Mouse (Mus musculus) hindbrain, embryonic 12.5 days (tissue): ENCODE data around the gene Best3. TPM values are rescaled to one million over a fixed set of nuclear protein-coding genes. Genes with fewer than 3 reads are reported as not detected.

Experiments used
- ATAC-seq: fragments of 200-750 bp; cut with Nextera tagmentation; 2 replicates; pipeline ENCODE4 v1.8.0; 2017; ENCODE audit warnings: moderate TSS enrichment; ENCODE audit not compliant: low FRiP score
- H3K27ac ChIP-seq: fragments of 300-500 bp; sonication (generic); 2 replicates; pipeline ENCODE4 v1.5.1; 2016; ENCODE audit warnings: mild to moderate bottlenecking
- H3K27me3 ChIP-seq: fragments of 300-500 bp; sonication (generic); 2 replicates; pipeline ENCODE4 v1.6.1; 2016; ENCODE audit warnings: mild to moderate bottlenecking
- H3K36me3 ChIP-seq: fragments of 300-500 bp; sonication (generic); 2 replicates; pipeline ENCODE4 v1.6.1; 2016; ENCODE audit warnings: mild to moderate bottlenecking
- H3K4me1 ChIP-seq: fragments of 300-500 bp; sonication (generic); 2 replicates; pipeline ENCODE4 v1.6.1; 2016
- H3K4me2 ChIP-seq: fragments of 300-500 bp; sonication (generic); replicated peaks from 2 replicates; pipeline ENCODE4 v1.6.1; 2016; ENCODE audit warnings: mild to moderate bottlenecking
- H3K4me3 ChIP-seq: fragments of 300-500 bp; sonication (generic); 2 replicates; pipeline ENCODE4 v1.5.1; 2016; ENCODE audit warnings: mild to moderate bottlenecking
- H3K9ac ChIP-seq: fragments of 300-500 bp; sonication (generic); 2 replicates; pipeline ENCODE4 v1.6.1; 2016; ENCODE audit warnings: mild to moderate bottlenecking, moderate library complexity
- H3K9me3 ChIP-seq: fragments of 300-500 bp; sonication (generic); replicated peaks from 2 replicates; pipeline ENCODE4 v1.6.1; 2016; ENCODE audit warnings: mild to moderate bottlenecking
- WGBS: fragments of 180-500 bp; shearing (Covaris S2); methylation state at CpG from one replicate; pipeline ENCODE4 v1.1.7; 2016; 5-methylcytosine and 5-hydroxymethylcytosine counted together
- polyA plus RNA-seq: library from polyadenylated mRNA; unstranded; fragments of >200 nt; fragmentation: Nextera tagmentation; extraction: Ambion mirVana; gene quantifications from 2 replicates; pipeline ENCODE4 v1.2.1, GENCODE M21; 2016

Best3 gene
- polyA plus RNA-seq, 1 experiment from 2014 or later, result 0.22 TPM

DNA sequence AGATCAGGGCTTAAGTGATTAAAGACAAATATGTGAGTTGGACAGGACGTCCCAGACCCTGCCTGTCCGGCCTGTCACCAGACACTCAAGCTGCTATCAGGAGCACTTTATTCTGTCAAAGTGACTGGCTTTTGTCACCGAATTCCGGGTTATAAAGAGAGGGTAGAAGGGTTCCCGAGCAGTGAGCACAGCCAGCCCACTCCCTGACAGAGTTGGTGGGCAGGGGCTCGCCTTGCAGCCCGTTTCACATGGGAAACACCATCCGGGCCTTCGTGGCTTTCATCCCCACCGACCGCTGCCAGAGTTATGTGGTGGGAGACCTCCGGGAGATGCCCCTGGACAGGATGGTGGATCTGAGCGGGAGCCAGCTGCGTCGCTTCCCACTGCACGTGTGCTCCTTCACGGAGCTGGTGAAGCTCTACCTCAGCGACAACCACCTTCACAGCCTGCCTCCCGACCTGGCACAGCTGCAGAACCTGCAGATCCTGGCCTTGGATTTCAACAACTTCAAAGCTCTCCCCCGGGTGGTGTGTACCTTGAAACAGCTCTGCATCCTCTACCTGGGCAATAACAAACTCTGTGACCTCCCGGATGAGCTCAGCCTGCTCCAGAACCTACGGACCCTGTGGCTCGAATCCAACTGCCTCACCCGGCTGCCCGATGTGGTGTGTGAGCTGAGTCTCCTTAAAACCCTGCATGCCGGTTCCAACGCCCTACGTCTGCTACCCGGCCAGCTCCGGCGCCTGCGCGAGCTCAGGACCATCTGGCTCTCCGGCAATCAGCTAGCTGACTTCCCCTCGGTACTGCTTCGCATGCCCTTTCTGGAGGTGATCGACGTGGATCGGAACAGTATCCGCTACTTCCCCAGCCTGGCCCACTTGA is 59.3 kb downstream of the Best3 start, which contains the start of gene Lrrc10:
TSS of gene Lrrc10 (plus strand) at position 167 of the 882 bp plus-strand sequence.
- H3K4me3 ChIP-seq, result no peak within 1 kb of the TSS
- ATAC-seq, result no peak

GRCm38 (mm10) chr10:117049253-117049652 is 63.1 kb downstream of the Best3 start:
- H3K27me3 ChIP-seq, result no peaks in the 10 kb centered on the region
- H3K9ac ChIP-seq, result no peak overlapping the region
- H3K4me2 ChIP-seq, result no peak overlapping the region
- H3K36me3 ChIP-seq, result peaks cover 54% of the 10 kb centered on the region
- 82% methylated on average over 4 of the region's 4 CpGs for WGBS
- no peak overlapping the region for H3K4me3 ChIP-seq
- no peak for ATAC-seq
- peaks cover 10% of the 10 kb centered on the region for H3K4me1 ChIP-seq
- no peaks in the 10 kb centered on the region for H3K9me3 ChIP-seq
- no peak overlapping the region for H3K27ac ChIP-seq

More for the DNA sequence above, 59.3 kb downstream of the Best3 start, which contains the start of gene Lrrc10:
- peaks cover 10% of the 10 kb centered on the region for H3K4me1 ChIP-seq
- no peaks in the 10 kb centered on the region for H3K27me3 ChIP-seq
- H3K27ac ChIP-seq, result no peak within 1 kb of the TSS
- 38% methylated on average over 40 of the region's 40 CpGs for WGBS
- peak within 1 kb of the TSS; percentile 34 for H3K4me2 ChIP-seq
- no peaks in the 10 kb centered on the region for H3K9me3 ChIP-seq
- H3K9ac ChIP-seq, result peak within 1 kb of the TSS; percentile 24; the same call in 1 of the 2 replicates
- peaks cover 17% of the 10 kb centered on the region for H3K36me3 ChIP-seq

GRCm38 (mm10) chr10:117049961-117050597 is 64.0 kb downstream of the Best3 start:
- H3K4me3 ChIP-seq, result no peak overlapping the region
- peaks cover 10% of the 10 kb centered on the region for H3K4me1 ChIP-seq
- peaks cover 61% of the 10 kb centered on the region for H3K36me3 ChIP-seq
- H3K9me3 ChIP-seq, result no peaks in the 10 kb centered on the region
- no peak overlapping the region for H3K27ac ChIP-seq
- WGBS, result 81% methylated on average over 4 of the region's 4 CpGs
- H3K4me2 ChIP-seq, result no peak overlapping the region
- H3K27me3 ChIP-seq, result no peaks in the 10 kb centered on the region
- ATAC-seq, result no peak
- H3K9ac ChIP-seq, result no peak overlapping the region

- 94% methylated on average over 4 of the region's 4 CpGs for WGBS
- H3K9ac ChIP-seq, result no peak overlapping the region
- ATAC-seq, result no peak
- H3K9me3 ChIP-seq, result no peaks in the 10 kb centered on the region
- peaks cover 95% of the 10 kb centered on the region for H3K36me3 ChIP-seq
- peaks cover 6% of the 10 kb centered on the region; the same call in 1 of the 2 replicates for H3K4me1 ChIP-seq
- no peak overlapping the region for H3K4me3 ChIP-seq
- H3K4me2 ChIP-seq, result no peak overlapping the region
- H3K27ac ChIP-seq, result no peak overlapping the region
- no peaks in the 10 kb centered on the region for H3K27me3 ChIP-seq
These were observed 69.6 kb downstream of the Best3 start for GRCm38 (mm10) chr10:117055668-117056067.

DNA sequence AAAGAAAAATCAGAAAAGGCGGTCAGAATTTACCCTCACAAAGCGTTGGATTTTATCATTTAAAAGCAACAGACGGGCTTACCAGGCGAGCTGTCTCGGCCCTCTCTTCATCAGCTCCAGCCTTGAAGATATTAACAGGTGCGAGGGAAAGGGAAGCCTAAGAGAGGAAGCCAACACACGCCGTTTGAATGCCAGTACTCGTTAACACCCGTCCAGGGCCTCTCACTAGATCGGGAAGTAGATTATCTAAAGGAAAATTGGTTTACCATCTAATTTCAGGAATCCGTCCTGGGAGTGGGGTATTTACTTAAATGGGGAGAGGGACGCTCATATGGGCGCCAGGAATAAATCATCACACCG is 76.8 kb downstream of the Best3 start:
- Histone ChIP-seq H3K27ac (peak overlapping the region; percentile 31; the same call in 1 of the 2 replicates), H3K9ac (peak overlapping the region; percentile 81), H3K36me3 (peaks cover 41% of the 10 kb centered on the region), H3K27me3 (no peaks in the 10 kb centered on the region), H3K4me3 (peak overlapping the region; percentile 88), H3K4me2 (peak overlapping the region; percentile 86), H3K4me1 (peaks cover 12% of the 10 kb centered on the region), H3K9me3 (no peaks in the 10 kb centered on the region)
- WGBS, result 4% methylated on average over 15 of the region's 15 CpGs
- peak; percentile 1; the same call in 1 of the 2 replicates for ATAC-seq

DNA sequence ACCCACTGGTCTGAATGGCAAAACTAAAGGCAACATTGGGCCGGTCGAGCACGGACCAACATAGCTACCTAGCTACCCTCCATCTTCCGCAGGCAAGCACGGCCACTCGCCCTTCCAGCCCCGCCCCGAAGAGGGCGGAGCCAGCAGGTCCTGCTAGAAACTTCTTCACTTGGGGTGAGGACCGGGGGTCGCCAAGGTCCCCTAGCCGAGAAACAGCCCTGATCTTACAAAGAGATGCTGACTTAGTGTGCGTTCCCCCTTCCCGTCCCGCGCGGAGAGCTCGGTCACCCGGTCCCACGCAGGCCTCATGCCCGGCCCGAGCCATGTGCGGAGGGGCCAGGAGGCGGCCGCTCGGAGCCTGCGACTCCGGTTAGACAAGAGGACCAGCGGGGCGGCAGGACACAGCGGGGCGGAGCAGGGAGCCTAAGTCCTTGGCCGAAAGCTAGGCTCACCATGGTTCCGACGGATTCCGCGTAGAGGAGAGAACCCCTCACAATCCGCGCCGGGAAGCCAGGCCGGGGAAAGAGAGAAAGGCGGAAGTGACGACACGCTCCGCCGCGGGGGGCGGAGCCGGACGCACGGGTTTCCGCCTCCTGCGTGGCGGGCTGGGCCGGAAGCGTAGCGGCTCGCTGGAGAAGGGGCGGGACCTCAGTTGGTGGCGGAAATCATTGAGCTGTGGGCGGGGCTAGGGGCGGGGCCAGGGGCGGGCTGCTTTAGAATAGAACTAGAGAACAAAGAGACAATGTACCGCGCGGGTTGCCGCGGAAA is 77.3 kb downstream of the Best3 start, which contains the start of gene Cct2:
TSS of gene Cct2 (minus strand) at position 561 of the 768 bp plus-strand sequence.
- no peaks in the 10 kb centered on the region for H3K9me3 ChIP-seq
- H3K27me3 ChIP-seq, result no peaks in the 10 kb centered on the region
- peak within 1 kb of the TSS; percentile 88 for H3K27ac ChIP-seq
- WGBS, result under 1% methylated on average over 68 of the region's 68 CpGs
- peak within 1 kb of the TSS; percentile 81 for H3K9ac ChIP-seq
- H3K4me1 ChIP-seq, result peaks cover 12% of the 10 kb centered on the region
- ATAC-seq, result peak; percentile 96
- H3K36me3 ChIP-seq, result peaks cover 36% of the 10 kb centered on the region
- H3K4me3 ChIP-seq, result peak within 1 kb of the TSS; percentile 88
- peak within 1 kb of the TSS; percentile 86 for H3K4me2 ChIP-seq

- Histone ChIP-seq H3K9me3 (no peaks in the 10 kb centered on the region), H3K27ac (peak overlapping the region; percentile 88)
These were observed 78.0 kb downstream of the Best3 start for GRCm38 (mm10) chr10:117064076-117064475.

GRCm38 (mm10) chr10:117069109-117069508 is 83.0 kb downstream of the Best3 start:
- Histone ChIP-seq H3K27me3 (no peaks in the 10 kb centered on the region), H3K9ac (no peak overlapping the region), H3K27ac (no peak overlapping the region), H3K4me1 (no peaks in the 10 kb centered on the region), H3K4me3 (no peak overlapping the region), H3K4me2 (no peak overlapping the region), H3K9me3 (no peaks in the 10 kb centered on the region), H3K36me3 (peaks cover 35% of the 10 kb centered on the region)
- 97% methylated on average over 3 of the region's 3 CpGs for WGBS
- no peak for ATAC-seq

More at GRCm38 (mm10) chr10:117064076-117064475, 78.0 kb downstream of the Best3 start:
- H3K4me3 ChIP-seq, result peak overlapping the region; percentile 88
- peak overlapping the region; percentile 38; the same call in 1 of the 2 replicates for H3K9ac ChIP-seq
- peak overlapping the region; percentile 48 for H3K4me2 ChIP-seq
- peak; percentile 50 for ATAC-seq
- no peaks in the 10 kb centered on the region for H3K27me3 ChIP-seq
- 9% methylated on average over 7 of the region's 7 CpGs for WGBS
- peaks cover 9% of the 10 kb centered on the region for H3K4me1 ChIP-seq
- peaks cover 30% of the 10 kb centered on the region for H3K36me3 ChIP-seq

DNA sequence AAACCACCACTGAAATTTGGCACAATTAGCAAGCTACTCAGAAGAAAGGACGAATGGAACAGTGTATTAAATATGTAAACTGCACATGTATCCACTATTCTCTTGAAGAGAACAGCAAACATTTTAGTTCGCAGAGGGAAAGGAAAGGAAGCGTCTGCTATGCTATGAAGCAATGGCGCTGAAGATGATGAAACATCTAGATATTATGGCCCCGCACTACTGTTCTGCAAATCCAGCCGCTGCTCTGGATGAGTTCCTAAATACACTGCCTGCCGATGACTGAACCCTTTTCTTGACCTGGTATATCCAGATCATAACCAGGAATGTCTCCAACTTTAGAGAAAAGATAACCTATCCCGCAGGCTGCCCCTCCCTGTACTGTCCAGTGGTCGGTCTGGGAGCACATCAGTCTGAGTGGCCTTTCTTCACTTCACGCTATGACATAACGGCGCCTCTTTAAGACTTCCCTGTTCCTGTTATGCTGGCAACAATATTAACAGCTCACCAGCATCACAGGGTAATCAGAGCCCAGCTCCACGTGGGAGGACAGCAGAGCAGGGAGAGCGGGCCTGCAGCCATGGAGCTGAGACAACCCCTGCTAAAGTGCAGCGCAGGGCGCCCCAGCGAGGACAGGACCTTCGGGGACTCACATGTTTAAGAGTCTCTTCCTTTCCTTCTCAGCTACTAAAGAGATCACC is 86.2 kb downstream of the Best3 start:
- 95% methylated on average over 18 of the region's 18 CpGs for WGBS
- Histone ChIP-seq H3K4me3 (no peak overlapping the region), H3K36me3 (peaks cover 56% of the 10 kb centered on the region), H3K27ac (no peak overlapping the region), H3K4me1 (no peaks in the 10 kb centered on the region), H3K9me3 (no peaks in the 10 kb centered on the region), H3K9ac (no peak overlapping the region), H3K4me2 (no peak overlapping the region), H3K27me3 (no peaks in the 10 kb centered on the region)
- no peak for ATAC-seq

DNA sequence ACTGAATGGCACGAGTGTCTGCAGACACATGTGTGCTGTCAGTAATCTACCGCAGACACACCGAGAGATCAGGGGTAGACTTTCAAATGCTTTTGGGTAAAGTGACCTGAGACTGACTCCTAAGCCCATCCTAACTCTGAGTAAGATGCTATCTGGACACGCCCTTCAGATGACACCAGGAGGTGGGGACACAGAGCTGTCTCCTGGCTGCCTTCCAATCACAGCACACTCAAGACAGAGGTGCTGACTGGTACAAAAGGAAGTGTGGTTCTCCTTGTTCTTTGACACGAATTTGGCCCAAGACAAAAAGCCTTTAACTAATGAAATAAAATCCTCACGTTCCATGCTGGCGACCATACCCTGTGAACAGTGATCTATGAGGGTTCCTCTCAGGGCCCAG is 87.1 kb downstream of the Best3 start:
- Histone ChIP-seq H3K9ac (no peak overlapping the region), H3K36me3 (peaks cover 63% of the 10 kb centered on the region), H3K4me1 (no peaks in the 10 kb centered on the region), H3K27ac (no peak overlapping the region), H3K4me2 (no peak overlapping the region), H3K4me3 (no peak overlapping the region), H3K9me3 (no peaks in the 10 kb centered on the region), H3K27me3 (no peaks in the 10 kb centered on the region)
- 87% methylated on average over 7 of the region's 7 CpGs for WGBS
- ATAC-seq, result no peak
